Mouse (Mus musculus) midbrain, embryonic 14.5 days (tissue): ENCODE measurements around the gene Sppl2b. TPM values are rescaled to one million over a fixed set of nuclear protein-coding genes. Genes with fewer than 3 reads are reported as not detected.
A peak's percentile ranks its signal among the peaks of the same experiment; 100 is the strongest.

Source experiments
- ATAC-seq: fragments of 200-750 bp; cut with Nextera tagmentation; 2 replicates; pipeline ENCODE4 v1.8.0; 2017; ENCODE audit warnings: moderate number of reproducible peaks, moderate library complexity; ENCODE audit not compliant: low FRiP score, low TSS enrichment
- DNase-seq: peaks from one replicate; pipeline ENCODE4 v3.0.0-alpha.2; 2015
- H3K27ac ChIP-seq: fragments of 300-500 bp; sonication (generic); replicated peaks from 2 replicates; pipeline ENCODE4 v1.5.1; 2014; ENCODE audit warnings: mild to moderate bottlenecking, low read depth, low read length, moderate library complexity
- H3K27me3 ChIP-seq: fragments of 300-500 bp; sonication (generic); 2 replicates; pipeline ENCODE4 v1.6.1; 2014; ENCODE audit warnings: low read length, control low read depth, mixed read lengths; ENCODE audit not compliant: control insufficient read depth, insufficient read depth
- H3K36me3 ChIP-seq: fragments of 300-500 bp; sonication (generic); 2 replicates; pipeline ENCODE4 v1.6.1; 2014; ENCODE audit warnings: low read length, control low read depth; ENCODE audit not compliant: control insufficient read depth, insufficient read depth
- H3K4me1 ChIP-seq: fragments of 300-500 bp; sonication (generic); 2 replicates; pipeline ENCODE4 v1.6.1; 2014; ENCODE audit warnings: mild to moderate bottlenecking, antibody characterized with exemption, low read length, control low read depth; ENCODE audit not compliant: control insufficient read depth, insufficient read depth
- H3K4me2 ChIP-seq: fragments of 300-500 bp; sonication (generic); 2 replicates; pipeline ENCODE4 v1.6.1; 2014; ENCODE audit warnings: mild to moderate bottlenecking, low read length, moderate library complexity
- H3K4me3 ChIP-seq: fragments of 300-500 bp; sonication (generic); replicated peaks from 2 replicates; pipeline ENCODE4 v1.5.1; 2014; ENCODE audit warnings: low read depth, low read length
- H3K9ac ChIP-seq: fragments of 300-500 bp; sonication (generic); replicated peaks from 2 replicates; pipeline ENCODE4 v1.6.1; 2014; ENCODE audit warnings: mild to moderate bottlenecking, low read length, moderate library complexity
- H3K9me3 ChIP-seq: fragments of 300-500 bp; sonication (generic); 2 replicates; pipeline ENCODE4 v1.6.1; 2016; ENCODE audit warnings: low read length, control low read depth, mixed read lengths; ENCODE audit not compliant: control insufficient read depth
- WGBS: fragments of 180-500 bp; shearing (Covaris S2); extraction: QIAGEN DNeasy Blood & Tissue Kit; methylation state at CpG from one replicate; pipeline ENCODE4 v1.1.7; 2014; 5-methylcytosine and 5-hydroxymethylcytosine counted together
- polyA plus RNA-seq: library from polyadenylated mRNA; unstranded; fragments of >200 nt; fragmentation: Nextera tagmentation; extraction: Ambion mirVana; gene quantifications from 2 replicates; pipeline ENCODE4 v1.2.1, GENCODE M21; 2014

The Sppl2b gene
- polyA plus RNA-seq, 1 experiment from 2014 or later: 60.5 TPM

GRCm38 (mm10) chr10:80895697-80896096 lies 40.6 kb downstream of the Sppl2b start:
- 83% methylated on average over 6 of the region's 6 CpGs for WGBS
- Histone ChIP-seq H3K4me3 (no peak overlapping the region), H3K27me3 (no peaks in the 10 kb centered on the region), H3K27ac (no peak overlapping the region), H3K4me1 (peaks cover 7% of the 10 kb centered on the region), H3K9me3 (no peaks in the 10 kb centered on the region), H3K4me2 (no peak overlapping the region), H3K9ac (no peak overlapping the region), H3K36me3 (peaks cover 18% of the 10 kb centered on the region)
- no peak for DNase-seq
- ATAC-seq: no peak

DNA sequence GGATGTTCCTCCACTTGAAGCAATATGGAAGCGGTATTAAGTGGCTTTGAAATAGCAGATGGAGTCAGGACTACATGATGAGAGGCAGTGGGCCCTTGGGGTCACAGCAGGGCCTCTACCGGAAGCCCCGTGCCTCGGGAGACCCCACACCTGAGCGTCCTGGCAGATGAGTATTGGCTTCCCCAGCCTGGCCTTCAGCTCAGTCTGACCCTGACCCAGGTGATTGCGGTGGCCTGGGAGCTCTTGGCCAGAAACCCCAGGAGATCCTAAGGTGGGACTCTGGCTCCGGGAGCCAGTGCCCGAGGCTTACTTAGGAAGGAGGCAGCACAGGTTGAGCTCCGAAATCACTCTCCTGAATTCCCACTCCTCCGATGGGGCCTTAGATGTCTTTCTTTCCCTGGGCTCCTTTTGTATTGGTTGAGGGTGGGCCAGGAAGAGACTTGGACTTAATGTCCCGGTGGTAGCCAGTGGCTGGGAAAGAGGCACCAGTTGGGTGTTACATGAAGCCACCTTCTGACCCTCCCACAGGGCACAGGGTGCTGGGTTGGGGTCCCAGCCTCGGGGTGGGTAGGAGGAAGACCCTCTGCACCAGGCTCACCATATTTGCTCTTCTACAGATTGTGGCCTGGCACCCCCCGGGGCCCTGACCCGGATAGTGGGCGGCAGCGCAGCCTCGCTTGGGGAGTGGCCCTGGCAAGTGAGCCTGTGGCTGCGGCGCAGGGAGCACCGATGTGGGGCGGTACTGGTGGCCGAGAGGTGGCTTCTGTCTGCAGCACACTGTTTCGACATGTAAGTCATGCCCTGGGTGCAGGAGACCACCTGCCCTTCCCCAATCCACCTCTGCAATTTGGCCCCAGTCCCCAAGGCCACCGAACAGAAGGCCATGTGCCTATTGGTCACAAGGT lies 41.8 kb downstream of the Sppl2b start:
- DNase-seq (no peak), ATAC-seq (no peak)
- Histone ChIP-seq H3K9me3 (no peaks in the 10 kb centered on the region), H3K4me2 (no peak overlapping the region), H3K4me3 (no peak overlapping the region), H3K4me1 (peaks cover 7% of the 10 kb centered on the region), H3K27ac (no peak overlapping the region), H3K36me3 (peaks cover 23% of the 10 kb centered on the region), H3K27me3 (no peaks in the 10 kb centered on the region), H3K9ac (no peak overlapping the region)
- WGBS: 74% methylated on average over 24 of the region's 24 CpGs

DNA sequence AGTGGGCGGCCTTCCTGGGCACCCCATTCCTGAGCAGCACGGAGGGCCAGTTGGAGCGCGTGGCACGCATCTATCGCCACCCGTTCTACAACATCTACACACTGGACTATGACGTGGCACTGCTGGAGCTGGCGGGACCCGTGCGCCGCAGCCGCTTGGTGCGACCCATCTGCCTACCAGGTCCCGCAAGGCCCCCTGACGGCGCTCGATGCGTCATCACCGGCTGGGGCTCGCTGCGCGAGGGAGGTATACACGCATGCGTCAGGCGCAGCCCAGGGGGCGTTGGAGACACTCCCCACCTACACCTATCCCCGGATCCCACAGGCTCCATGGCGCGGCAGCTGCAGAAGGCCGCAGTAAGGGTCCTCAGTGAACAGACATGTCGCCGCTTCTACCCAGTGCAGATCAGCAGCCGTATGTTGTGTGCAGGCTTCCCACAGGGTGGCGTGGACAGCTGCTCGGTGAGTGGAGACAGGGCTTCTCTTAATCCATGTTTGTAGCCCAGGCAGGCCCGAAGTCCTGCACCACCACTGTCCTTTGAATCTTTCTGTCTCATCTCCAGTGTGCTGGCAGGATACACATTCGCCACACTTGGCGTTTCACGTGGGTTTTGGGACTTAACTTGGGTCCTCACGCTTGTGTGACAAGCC lies 42.9 kb downstream of the Sppl2b start:
- peaks cover 7% of the 10 kb centered on the region for H3K4me1 ChIP-seq
- no peak for DNase-seq
- H3K27ac ChIP-seq: no peak overlapping the region
- H3K36me3 ChIP-seq: peaks cover 34% of the 10 kb centered on the region
- H3K4me3 ChIP-seq: no peak overlapping the region
- no peak overlapping the region for H3K9ac ChIP-seq
- WGBS: 28% methylated on average over 41 of the region's 41 CpGs
- no peaks in the 10 kb centered on the region for H3K27me3 ChIP-seq
- ATAC-seq: no peak
- H3K9me3 ChIP-seq: no peaks in the 10 kb centered on the region
- no peak overlapping the region; the same call in 1 of the 2 replicates for H3K4me2 ChIP-seq

GRCm38 (mm10) chr10:80899074-80899473 lies 44.0 kb downstream of the Sppl2b start:
- no peaks in the 10 kb centered on the region for H3K27me3 ChIP-seq
- DNase-seq (no peak), ATAC-seq (no peak)
- H3K27ac ChIP-seq: no peak overlapping the region
- H3K4me2 ChIP-seq: peak overlapping the region; percentile 96; the same call in 1 of the 2 replicates
- H3K9ac ChIP-seq: no peak overlapping the region
- H3K9me3 ChIP-seq: no peaks in the 10 kb centered on the region
- H3K4me3 ChIP-seq: no peak overlapping the region; the same call in 1 of the 2 replicates
- 88% methylated on average over 8 of the region's 8 CpGs for WGBS
- H3K36me3 ChIP-seq: peaks cover 45% of the 10 kb centered on the region
- peaks cover 7% of the 10 kb centered on the region for H3K4me1 ChIP-seq

GRCm38 (mm10) chr10:80899591-80900317 lies 44.7 kb downstream of the Sppl2b start:
- no peaks in the 10 kb centered on the region for H3K27me3 ChIP-seq
- peaks cover 52% of the 10 kb centered on the region for H3K36me3 ChIP-seq
- peak overlapping the region; percentile 79 for H3K9ac ChIP-seq
- peaks cover 7% of the 10 kb centered on the region for H3K4me1 ChIP-seq
- peak overlapping the region; percentile 88 for H3K27ac ChIP-seq
- ATAC-seq (no peak), DNase-seq (no peak)
- H3K4me2 ChIP-seq: peak overlapping the region; percentile 96
- H3K9me3 ChIP-seq: no peaks in the 10 kb centered on the region
- peak overlapping the region; percentile 96 for H3K4me3 ChIP-seq
- WGBS: 15% methylated on average over 25 of the region's 25 CpGs

DNA sequence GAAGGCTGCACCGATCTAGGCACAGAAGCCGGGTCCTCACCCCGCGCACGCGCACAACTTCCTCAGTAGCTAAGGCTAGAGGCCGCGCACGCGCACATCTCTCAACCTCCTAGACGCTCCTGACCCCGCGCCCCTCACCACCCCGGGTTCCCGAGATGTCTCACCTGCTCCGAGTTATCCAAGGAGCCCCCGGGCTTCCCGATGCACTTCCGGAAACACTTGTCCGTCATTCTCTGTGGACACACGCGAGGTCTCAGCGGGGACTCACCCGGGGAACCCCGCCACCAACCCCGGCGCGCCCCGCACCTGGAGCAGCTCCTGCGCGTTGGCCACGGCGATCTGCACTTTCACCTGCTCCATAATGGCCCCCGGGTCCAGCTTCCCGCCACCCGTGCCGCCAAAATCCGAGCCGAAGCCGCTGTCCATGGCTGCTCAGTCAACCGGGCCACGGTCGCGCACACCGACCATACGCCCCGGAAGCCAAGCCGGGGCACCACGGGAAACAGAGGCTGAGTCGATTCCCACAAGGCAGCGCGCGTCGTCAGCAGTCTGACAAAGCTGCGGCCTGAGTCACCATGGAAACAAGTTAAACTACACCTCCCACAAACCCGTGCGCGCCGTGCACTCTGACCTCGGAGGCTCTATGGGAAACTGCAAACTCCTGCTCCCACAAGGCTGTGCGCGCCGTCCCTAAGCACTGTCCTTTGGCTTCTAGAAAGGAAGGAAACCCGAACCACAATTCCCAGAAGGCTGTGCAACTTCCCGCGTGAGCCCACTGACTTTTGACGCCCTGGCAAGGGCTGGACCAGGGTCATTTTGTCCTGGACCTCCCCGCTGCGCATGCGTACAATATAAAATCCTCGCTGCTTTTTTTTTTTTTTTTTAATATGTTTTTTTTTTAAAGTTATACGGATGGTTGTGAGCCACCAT lies 45.5 kb downstream of the Sppl2b start, which contains the start of gene Timm13:
Timm13 (minus strand) TSS at position 652 of the 930 bp plus-strand sequence.
- no peaks in the 10 kb centered on the region for H3K27me3 ChIP-seq
- peak within 1 kb of the TSS; percentile 79 for H3K9ac ChIP-seq
- peak; percentile 94 for ATAC-seq
- peak within 1 kb of the TSS; percentile 96 for H3K4me3 ChIP-seq
- WGBS: under 1% methylated on average over 72 of the region's 72 CpGs
- peaks cover 7% of the 10 kb centered on the region for H3K4me1 ChIP-seq
- H3K4me2 ChIP-seq: peak within 1 kb of the TSS; percentile 96
- peak within 1 kb of the TSS; percentile 88 for H3K27ac ChIP-seq
- no peaks in the 10 kb centered on the region for H3K9me3 ChIP-seq
- peak; percentile 99 for DNase-seq
- peaks cover 59% of the 10 kb centered on the region for H3K36me3 ChIP-seq

DNA sequence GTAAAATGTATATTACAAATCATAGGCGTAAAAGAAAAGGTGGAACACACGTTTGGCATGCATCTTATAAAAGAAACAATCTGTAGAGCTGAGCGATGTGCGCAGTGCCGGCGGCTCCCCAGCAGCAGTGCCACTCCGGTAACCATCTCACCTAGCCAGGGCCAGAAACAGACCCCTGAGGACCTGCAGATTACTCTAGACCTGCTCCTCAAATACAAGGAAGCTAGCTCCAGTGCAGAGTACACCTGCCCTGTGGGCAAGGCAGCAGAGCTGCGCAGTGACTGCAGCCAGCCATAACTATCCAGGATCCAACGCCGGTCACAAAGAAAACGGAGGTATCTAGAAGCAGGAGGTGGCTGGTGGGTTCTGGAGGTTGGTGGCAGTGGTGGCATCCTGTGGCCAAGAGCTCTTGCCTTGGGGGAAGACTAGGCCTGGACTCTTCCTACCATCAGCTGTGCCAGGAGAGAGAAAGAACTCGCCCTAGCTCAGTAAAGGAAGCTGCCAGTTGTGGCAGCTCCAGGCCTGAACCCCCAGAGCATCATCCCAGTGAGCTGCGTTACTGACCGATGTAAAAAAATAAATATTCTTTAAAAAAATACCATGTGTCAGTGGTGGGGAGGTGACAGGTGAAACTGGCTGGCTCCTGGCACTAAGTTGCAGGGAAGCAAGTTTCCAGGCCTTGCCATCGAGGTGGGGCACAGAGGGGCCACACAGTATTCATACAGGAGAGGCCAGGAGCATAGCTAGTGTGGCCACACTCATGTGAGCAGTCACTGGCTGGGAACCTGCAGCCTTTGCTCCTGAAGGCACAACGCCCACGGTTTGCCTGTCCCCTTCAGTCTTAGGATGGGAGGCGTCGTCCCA lies 46.6 kb downstream of the Sppl2b start:
- Histone ChIP-seq H3K9ac (no peak overlapping the region), H3K36me3 (peaks cover 59% of the 10 kb centered on the region), H3K9me3 (no peaks in the 10 kb centered on the region), H3K4me3 (no peak overlapping the region), H3K4me2 (peak overlapping the region; percentile 96), H3K4me1 (peaks cover 7% of the 10 kb centered on the region), H3K27ac (peak overlapping the region; percentile 64), H3K27me3 (no peaks in the 10 kb centered on the region)
- ATAC-seq (no peak), DNase-seq (peak; percentile 15)
- WGBS: 91% methylated on average over 19 of the region's 19 CpGs
